Comparison of ENCODE assay signal across 8 mouse cellular contexts in the genomic region with DNA sequence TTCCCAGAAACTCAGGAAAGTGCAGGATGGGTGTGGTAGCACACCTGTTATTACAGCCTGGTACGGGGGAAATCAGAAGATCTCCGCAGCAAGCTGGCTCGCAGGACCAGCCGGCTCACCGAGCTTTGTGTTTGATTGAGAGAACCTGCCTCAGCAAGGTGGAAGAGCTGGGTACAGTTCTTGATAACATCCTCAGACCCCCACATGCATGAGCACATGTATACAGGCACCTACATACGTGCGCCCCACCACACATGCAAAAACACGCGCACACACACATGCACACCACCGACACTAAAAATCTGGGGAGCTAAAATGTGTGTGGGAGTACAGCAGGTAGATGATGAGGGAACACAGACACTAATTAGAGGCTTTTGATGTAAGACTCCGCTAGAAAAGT. TPM values are rescaled to one million over a fixed set of nuclear protein-coding genes. Genes with fewer than 3 reads are reported as not detected.
DNase-seq lines count a peak whose midpoint lies in the region; ATAC-seq and TF ChIP-seq lines count a peak whose summit lies in the region.

No protein-coding gene starts in this region.

- intact Hi-C loops in heart, postnatal 25 days (cut with DNase I): no loop called here

- TF ChIP-seq POLR2A in cortical plate, adult 2 months (IDR thresholded peaks at IDR 0.05; ENCODE audit: extremely low read depth, insufficient read depth, low read length): no peak

- 78% methylated on average over 11 of the region's 11 CpGs for WGBS in heart, embryonic 15.5 days
- 80% methylated on average over 11 of the region's 11 CpGs for WGBS in hindbrain, embryonic 15.5 days
- WGBS in midbrain, embryonic 15.5 days: 76% methylated on average over 11 of the region's 11 CpGs

- peaks cover 9% of the 10 kb centered on the region for H3K4me1 ChIP-seq in heart, embryonic 15.5 days (replicated peaks)
- peaks cover 2% of the 10 kb centered on the region; the same call in 1 of the 2 replicates for H3K4me1 ChIP-seq in cortical plate, adult 2 months (ENCODE audit: control insufficient read depth, insufficient read depth, low read length)
- peaks cover 17% of the 10 kb centered on the region for H3K4me1 ChIP-seq in hindbrain, embryonic 15.5 days (replicated peaks)
- H3K4me1 ChIP-seq in midbrain, embryonic 15.5 days: peaks cover 17% of the 10 kb centered on the region

- H3K36me3 ChIP-seq in heart, embryonic 15.5 days: no peaks in the 10 kb centered on the region; the same call in 1 of the 2 replicates
- peaks cover 9% of the 10 kb centered on the region for H3K36me3 ChIP-seq in hindbrain, embryonic 15.5 days
- peaks cover 3% of the 10 kb centered on the region; the same call in 1 of the 2 replicates for H3K36me3 ChIP-seq in midbrain, embryonic 15.5 days (replicated peaks)

- H3K27ac ChIP-seq in heart, embryonic 15.5 days: no peak overlapping the region
- H3K27ac ChIP-seq in cortical plate, adult 2 months (ENCODE audit: insufficient read depth, low read length): no peak overlapping the region
- H3K27ac ChIP-seq in hindbrain, embryonic 15.5 days (replicated peaks): peak overlapping the region; percentile 67
- H3K27ac ChIP-seq in midbrain, embryonic 15.5 days: peak overlapping the region; percentile 82

- H3K4me2 ChIP-seq in heart, embryonic 15.5 days: peak overlapping the region; percentile 95
- peak overlapping the region; percentile 70 for H3K4me2 ChIP-seq in hindbrain, embryonic 15.5 days
- peak overlapping the region; percentile 84 for H3K4me2 ChIP-seq in midbrain, embryonic 15.5 days

- ATAC-seq in heart, embryonic 15.5 days (replicated peaks; ENCODE audit: insufficient number of reproducible peaks, insufficient read depth, low FRiP score, low read depth): no peak
- no peak for ATAC-seq in hindbrain, embryonic 15.5 days (ENCODE audit: low FRiP score, low read depth)
- no peak for ATAC-seq in midbrain, embryonic 15.5 days (replicated peaks)

- no peak for DNase-seq in heart, postnatal 25 days (ENCODE audit: low spot score)
- DNase-seq in urinary bladder, postnatal 4 days (ENCODE audit: low spot score in 2 of 2): no peak
- DNase-seq in adrenal gland, postnatal 14 days: no peak
- DNase-seq in ovary, postnatal 10 days (ENCODE audit: low spot score): no peak

- H3K27me3 ChIP-seq in heart, embryonic 15.5 days: no peaks in the 10 kb centered on the region
- H3K27me3 ChIP-seq in hindbrain, embryonic 15.5 days: no peaks in the 10 kb centered on the region
- no peaks in the 10 kb centered on the region for H3K27me3 ChIP-seq in midbrain, embryonic 15.5 days (replicated peaks)

- H3K4me3 ChIP-seq in heart, embryonic 15.5 days: peak overlapping the region; percentile 90
- H3K4me3 ChIP-seq in cortical plate, adult 2 months (ENCODE audit: insufficient read depth, low read length): peak overlapping the region; percentile 63
- peak overlapping the region; percentile 62 for H3K4me3 ChIP-seq in hindbrain, embryonic 15.5 days
- peak overlapping the region; percentile 93 for H3K4me3 ChIP-seq in midbrain, embryonic 15.5 days

- no peak overlapping the region; the same call in 1 of the 2 replicates for H3K9ac ChIP-seq in heart, embryonic 15.5 days
- H3K9ac ChIP-seq in hindbrain, embryonic 15.5 days: peak overlapping the region; percentile 63
- peak overlapping the region; percentile 82 for H3K9ac ChIP-seq in midbrain, embryonic 15.5 days

- H3K9me3 ChIP-seq in heart, embryonic 15.5 days (replicated peaks): no peaks in the 10 kb centered on the region
- H3K9me3 ChIP-seq in hindbrain, embryonic 15.5 days: no peaks in the 10 kb centered on the region
- no peaks in the 10 kb centered on the region for H3K9me3 ChIP-seq in midbrain, embryonic 15.5 days

- no peak for TF ChIP-seq CTCF in cortical plate, adult 2 months (IDR thresholded peaks at IDR 0.05; ENCODE audit: extremely low read depth, insufficient read depth, low read length)

RNA-seq across cellular contexts. Expression of gene Daglb, which starts 0.7 kb away (rescaled TPM):
- 7.9 and 9.3 TPM in 2 replicates for polyA plus RNA-seq in heart, embryonic 15.5 days (2015; fragmentation: Nextera tagmentation; extraction: Ambion mirVana)
- total RNA-seq in heart, postnatal 25 days (2021): 1 to 10 TPM; 7.6 to 8.2 TPM
- polyA plus RNA-seq in cortical plate, adult 2 months (2012; rRNA removed): 30.4 and 32.4 TPM in 2 replicates
- 20.7 and 21.4 TPM in 2 replicates for polyA plus RNA-seq in hindbrain, embryonic 15.5 days (2015; fragmentation: Nextera tagmentation; extraction: Ambion mirVana)
- polyA plus RNA-seq in midbrain, embryonic 15.5 days (2015; fragmentation: Nextera tagmentation; extraction: Ambion mirVana): 22.6 and 23.3 TPM in 2 replicates
- 11.2 and 13.1 TPM in 2 replicates for total RNA-seq in adrenal gland, postnatal 14 days (2021)

Comparison
In these comparisons a context has a peak if more than half of its experiments do, and no peak if none do; other contexts are left out.
1. H3K27ac ChIP-seq: peak in hindbrain, embryonic 15.5 days (single experiment) and midbrain, embryonic 15.5 days (single experiment); none in heart, embryonic 15.5 days (single experiment) and cortical plate, adult 2 months (single experiment).
2. Peak in every context shown above with its lines, with median percentiles within 50 percentile points of each other: H3K4me2 ChIP-seq and H3K4me3 ChIP-seq.